ENCODE assay signal across 9 mouse cellular contexts in genomic region chr7:49437901-49438300, GRCm38 (mm10).
A peak's percentile ranks its signal among the peaks of the same experiment; 100 is the strongest.
DNase-seq lines count a peak whose midpoint lies in the region; ATAC-seq lines count a peak whose summit lies in the region.
"Had no signal": no experiment of that assay in that cellular context is flagged by ENCODE, and none has a peak within 500 bp of the region (broad histone marks: within the 10 kb centered on the region; RNA-seq: fewer than 3 reads in every experiment).

No protein-coding gene starts in this region.

- H3K36me3 ChIP-seq in forebrain, embryonic 10.5 days (replicated peaks): no peaks in the 10 kb centered on the region
- H3K36me3 ChIP-seq in forebrain, embryonic 12.5 days (replicated peaks): no peaks in the 10 kb centered on the region
- H3K36me3 ChIP-seq in intestine, embryonic 15.5 days: no peaks in the 10 kb centered on the region
- H3K36me3 ChIP-seq: neural tube, embryonic 13.5 days had no signal

- 36% methylated on average over 11 of the region's 11 CpGs for WGBS in forebrain, embryonic 10.5 days
- WGBS in forebrain, embryonic 12.5 days: 38% methylated on average over 11 of the region's 11 CpGs
- WGBS in intestine, embryonic 15.5 days: 29% methylated on average over 11 of the region's 11 CpGs

- 0 out of 2 replicates have a peak overlapping the region, but pooled peaks have one; percentile 44 for H3K27ac ChIP-seq in forebrain, embryonic 10.5 days
- H3K27ac ChIP-seq in forebrain, embryonic 12.5 days: no peak overlapping the region
- peak overlapping the region; percentile 52 for H3K27ac ChIP-seq in intestine, embryonic 15.5 days
- H3K27ac ChIP-seq: neural tube, embryonic 13.5 days had no signal

- no peaks in the 10 kb centered on the region for H3K27me3 ChIP-seq in forebrain, embryonic 10.5 days (ENCODE audit: poor library complexity, severe bottlenecking)
- no peaks in the 10 kb centered on the region for H3K27me3 ChIP-seq in forebrain, embryonic 12.5 days
- H3K27me3 ChIP-seq in intestine, embryonic 15.5 days (replicated peaks): no peaks in the 10 kb centered on the region
- H3K27me3 ChIP-seq: neural tube, embryonic 13.5 days had no signal

- no peak overlapping the region for H3K4me2 ChIP-seq in forebrain, embryonic 12.5 days
- H3K4me2 ChIP-seq in intestine, embryonic 15.5 days (replicated peaks): no peak overlapping the region
- H3K4me2 ChIP-seq: neural tube, embryonic 13.5 days had no signal

- ATAC-seq in forebrain, embryonic 12.5 days (ENCODE audit: low FRiP score): no peak
- peak; percentile 34; the same call in 1 of the 2 replicates for ATAC-seq in intestine, embryonic 15.5 days
- no peak for ATAC-seq in megakaryocyte, adult 5-6 weeks (ENCODE audit: poor library complexity, severe bottlenecking)

- no peaks in the 10 kb centered on the region for H3K9me3 ChIP-seq in forebrain, embryonic 10.5 days
- no peaks in the 10 kb centered on the region for H3K9me3 ChIP-seq in forebrain, embryonic 12.5 days
- H3K9me3 ChIP-seq in intestine, embryonic 15.5 days: no peaks in the 10 kb centered on the region
- H3K9me3 ChIP-seq: neural tube, embryonic 13.5 days had no signal

- no peak for DNase-seq in forebrain, embryonic 10.5 days (ENCODE audit: extremely low spot score, low spot score)
- peak; percentile 44 for DNase-seq in layer of hippocampus, adult 11-12 months (ENCODE audit: low spot score)
- no peak for DNase-seq in layer of hippocampus, adult 9-10 months (ENCODE audit: low spot score)
- peak; percentile 42 for DNase-seq in neural tube, embryonic 10.5 days (ENCODE audit: extremely low spot score, low spot score)
- DNase-seq in cerebellum, postnatal 14 days: no peak

- no peak overlapping the region for H3K4me3 ChIP-seq in forebrain, embryonic 10.5 days
- H3K4me3 ChIP-seq in forebrain, embryonic 12.5 days (replicated peaks): no peak overlapping the region
- no peak overlapping the region for H3K4me3 ChIP-seq in intestine, embryonic 15.5 days (replicated peaks)
- H3K4me3 ChIP-seq: neural tube, embryonic 13.5 days had no signal

- no peak overlapping the region for H3K9ac ChIP-seq in forebrain, embryonic 12.5 days
- H3K9ac ChIP-seq in intestine, embryonic 15.5 days: no peak overlapping the region
- H3K9ac ChIP-seq: neural tube, embryonic 13.5 days had no signal

- H3K4me1 ChIP-seq in forebrain, embryonic 10.5 days: peaks cover 19% of the 10 kb centered on the region
- H3K4me1 ChIP-seq in forebrain, embryonic 12.5 days: peaks cover 5% of the 10 kb centered on the region; the same call in 1 of the 2 replicates
- H3K4me1 ChIP-seq in intestine, embryonic 15.5 days (replicated peaks): peaks cover 28% of the 10 kb centered on the region

Comparison
In these comparisons a context has a peak if more than half of its experiments do, and no peak if none do; other contexts are left out.
1. DNase-seq: peak in layer of hippocampus, adult 11-12 months (single experiment) and neural tube, embryonic 10.5 days (single experiment); none in forebrain, embryonic 10.5 days (single experiment), layer of hippocampus, adult 9-10 months (single experiment) and cerebellum, postnatal 14 days (0 of 2).